Mouse (Mus musculus) mouse embryonic stem cell (cell line): ENCODE measurements at regions not wholly inside any gene's neighbourhood (a gene's known extent, or its start where the extent isn't known, plus 50 kb on each side); places are given as distances from the start of the nearest gene placed in this dataset.

Source experiments
- in situ Hi-C, 2 experiments: fragments of 300-500 bp; cut with MboI; formaldehyde crosslinking; loops; 1 replicate in 1 of 2; 3 replicates in 1 of 2; pipeline ENCODE4 v1.14.3; 2019 to 2020; ENCODE audit warnings: low sequenced_read_pairs in 2 of 2, low pct_unique_long_range_greater_than_20kb in 1 of 2, mixed read lengths in 1 of 2; ENCODE audit not compliant: unreplicated experiment in 1 of 2

GRCm38 (mm10) chr17:9357572-9358159, 64.2 kb upstream of the Gm17728 start:
- in situ Hi-C loops, result no loop called here
